Mouse (Mus musculus): ENCODE data around the gene Afdn.

DNA sequence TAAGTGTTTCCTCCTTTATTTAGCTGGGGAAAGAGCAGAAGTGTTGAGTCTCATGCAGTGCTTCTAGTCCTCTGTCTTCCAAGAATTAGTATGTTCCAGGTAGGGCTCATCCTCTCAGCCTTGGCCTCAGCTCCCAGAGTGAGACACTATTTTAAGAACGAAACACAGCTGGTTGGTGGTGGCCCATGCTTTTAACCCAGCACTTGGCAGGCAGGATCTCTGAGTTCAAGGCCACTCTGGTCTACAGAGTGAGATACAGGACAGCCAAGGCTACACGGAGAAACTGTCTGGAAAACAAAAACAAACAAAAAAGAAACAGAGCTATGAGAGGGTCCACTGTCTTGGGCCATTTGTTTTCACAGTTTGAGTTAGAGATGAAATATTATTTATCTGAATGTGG lies 17.3 kb downstream of the Afdn start:
- TF ChIP-seq CTCF (IDR thresholded peaks at IDR 0.05; ENCODE audit: borderline replicate concordance, insufficient read depth, low read length) (no peak), POLR2A (IDR thresholded peaks at IDR 0.05; ENCODE audit: low read depth, low read length) (no peak)

Data from embryonic fibroblast, embryonic 13.5 days (primary cell).